Comparison of ENCODE assay signal across 12 mouse cellular contexts in genomic region chr4:98727959-98728347, GRCm38 (mm10). TPM values are rescaled to one million over a fixed set of nuclear protein-coding genes. Genes with fewer than 3 reads are reported as not detected.
DNase-seq lines count a peak whose midpoint lies in the region; ATAC-seq and TF ChIP-seq lines count a peak whose summit lies in the region.
"Had no signal": no experiment of that assay in that cellular context is flagged by ENCODE, and none has a peak within 500 bp of the region (broad histone marks: within the 10 kb centered on the region; RNA-seq: fewer than 3 reads in every experiment).

No protein-coding gene starts in this region.

- no peaks in the 10 kb centered on the region; the same call in 1 of the 2 replicates for H3K4me1 ChIP-seq in heart, embryonic 11.5 days (ENCODE audit: control insufficient read depth, insufficient read depth, low read length)
- peaks cover 2% of the 10 kb centered on the region; the same call in 1 of the 2 replicates for H3K4me1 ChIP-seq in heart, adult 2 months (ENCODE audit: control insufficient read depth, insufficient read depth, low read length)
- peaks cover 9% of the 10 kb centered on the region for H3K4me1 ChIP-seq in hindbrain, embryonic 16.5 days (ENCODE audit: control insufficient read depth, insufficient read depth, low read depth, low read length)
- peaks cover 20% of the 10 kb centered on the region for H3K4me1 ChIP-seq in midbrain, embryonic 15.5 days

- WGBS in heart, embryonic 11.5 days (ENCODE audit: insufficient replicate concordance) = 2% methylated on average over 10 of the region's 10 CpGs
- 9% methylated on average over 10 of the region's 10 CpGs for WGBS in heart, adult 2 months
- WGBS in hindbrain, embryonic 16.5 days = 3% methylated on average over 10 of the region's 10 CpGs
- WGBS in midbrain, embryonic 15.5 days = 2% methylated on average over 10 of the region's 10 CpGs

- TF ChIP-seq POLR2A in heart, adult 2 months (IDR thresholded peaks at IDR 0.05; ENCODE audit: insufficient read depth, low read depth, low read length) = no peak

- H3K4me3 ChIP-seq in heart, embryonic 11.5 days (ENCODE audit: low read depth, low read length) = peak overlapping the region; percentile 38
- H3K4me3 ChIP-seq in heart, adult 2 months = no peak overlapping the region
- H3K4me3 ChIP-seq in hindbrain, embryonic 16.5 days (ENCODE audit: low read length) = peak overlapping the region; percentile 17
- peak overlapping the region; percentile 4; the same call in 1 of the 2 replicates for H3K4me3 ChIP-seq in midbrain, embryonic 15.5 days
- H3K4me3 ChIP-seq: megakaryocyte, embryonic 14.5 days had no signal

- H3K9ac ChIP-seq in heart, embryonic 11.5 days (ENCODE audit: low read depth, low read length) = no peak overlapping the region
- no peak overlapping the region for H3K9ac ChIP-seq in heart, adult 2 months (ENCODE audit: low read depth, low read length)
- no peak overlapping the region for H3K9ac ChIP-seq in hindbrain, embryonic 16.5 days (ENCODE audit: low read depth, low read length)
- no peak overlapping the region for H3K9ac ChIP-seq in midbrain, embryonic 15.5 days

- intact Hi-C loops in heart, adult 2 months (cut with DNase I) = no loop called here

- TF ChIP-seq CTCF in heart, adult 2 months (IDR thresholded peaks at IDR 0.05) = no peak

- no peaks in the 10 kb centered on the region for H3K9me3 ChIP-seq in heart, embryonic 11.5 days (replicated peaks; ENCODE audit: control insufficient read depth, low read length)
- no peaks in the 10 kb centered on the region for H3K9me3 ChIP-seq in hindbrain, embryonic 16.5 days (ENCODE audit: control insufficient read depth, low read length)
- no peaks in the 10 kb centered on the region for H3K9me3 ChIP-seq in midbrain, embryonic 15.5 days

- DNase-seq in heart, adult 2 months = no peak
- DNase-seq in embryo, embryonic 9.5 days (ENCODE audit: extremely low spot score) = peak; percentile 29
- no peak for DNase-seq in adrenal gland, postnatal 10 days
- no peak for DNase-seq in urinary bladder, postnatal 4 days (ENCODE audit: low spot score in 2 of 2)
- DNase-seq in B cell, adult 2 months = no peak
- DNase-seq: kidney, postnatal 36 days had no signal

- H3K4me2 ChIP-seq in heart, embryonic 11.5 days = peak overlapping the region; percentile 69
- H3K4me2 ChIP-seq in hindbrain, embryonic 16.5 days (ENCODE audit: low read length) = peak overlapping the region; percentile 49
- peak overlapping the region; percentile 55 for H3K4me2 ChIP-seq in midbrain, embryonic 15.5 days

- H3K27me3 ChIP-seq in heart, embryonic 11.5 days (ENCODE audit: control insufficient read depth, insufficient read depth, low read length) = peaks cover 16% of the 10 kb centered on the region
- H3K27me3 ChIP-seq in heart, adult 2 months (ENCODE audit: control insufficient read depth, insufficient read depth, low read length) = no peaks in the 10 kb centered on the region; the same call in 1 of the 2 replicates
- peaks cover 10% of the 10 kb centered on the region for H3K27me3 ChIP-seq in hindbrain, embryonic 16.5 days (replicated peaks; ENCODE audit: control insufficient read depth, insufficient read depth, low read length)
- H3K27me3 ChIP-seq in midbrain, embryonic 15.5 days (replicated peaks) = peaks cover 35% of the 10 kb centered on the region

- no peak overlapping the region for H3K27ac ChIP-seq in heart, embryonic 11.5 days (ENCODE audit: low read depth, low read length)
- no peak overlapping the region for H3K27ac ChIP-seq in heart, adult 2 months
- H3K27ac ChIP-seq in hindbrain, embryonic 16.5 days (ENCODE audit: low read depth, low read length) = no peak overlapping the region
- no peak overlapping the region for H3K27ac ChIP-seq in midbrain, embryonic 15.5 days

- no peak for ATAC-seq in heart, embryonic 11.5 days (replicated peaks; ENCODE audit: insufficient number of reproducible peaks, low FRiP score, low TSS enrichment)
- no peak; the same call in 1 of the 2 replicates for ATAC-seq in hindbrain, embryonic 16.5 days
- no peak for ATAC-seq in midbrain, embryonic 15.5 days (replicated peaks)

- TF ChIP-seq EP300 in heart, adult 2 months (IDR thresholded peaks at IDR 0.05; ENCODE audit: insufficient read depth, low read depth, low read length) = no peak

- no peaks in the 10 kb centered on the region for H3K79me2 ChIP-seq in heart, adult 2 months (replicated peaks; ENCODE audit: control insufficient read depth, insufficient read depth, low read length)

- H3K36me3 ChIP-seq in heart, embryonic 11.5 days (ENCODE audit: control insufficient read depth, insufficient read depth, low read length) = no peaks in the 10 kb centered on the region
- H3K36me3 ChIP-seq in heart, adult 2 months (ENCODE audit: control insufficient read depth, insufficient read depth, low read length) = no peaks in the 10 kb centered on the region
- H3K36me3 ChIP-seq in hindbrain, embryonic 16.5 days (ENCODE audit: control insufficient read depth, insufficient read depth, low read length) = no peaks in the 10 kb centered on the region
- no peaks in the 10 kb centered on the region for H3K36me3 ChIP-seq in midbrain, embryonic 15.5 days (replicated peaks)

RNA-seq across cellular contexts. Expression of gene L1td1, which starts 1.4 kb away (rescaled TPM):
- 0.10 and 0.26 TPM in 2 replicates for polyA plus RNA-seq in heart, embryonic 11.5 days (2014; fragmentation: Nextera tagmentation; extraction: Ambion mirVana)
- under 1 TPM in 1 of 2 experiments, not detected in 1; 0.20 TPM for total RNA-seq in heart, adult 2 months (2021)
- 0.15 TPM in 1 of 2 replicates, not detected in the other for polyA plus RNA-seq in heart, adult 2 months (2012; rRNA removed)
- polyA plus RNA-seq in hindbrain, embryonic 16.5 days (2015; fragmentation: Nextera tagmentation; extraction: Ambion mirVana) = 0.17 TPM in 1 of 2 replicates, not detected in the other
- polyA plus RNA-seq in midbrain, embryonic 15.5 days (2015; fragmentation: Nextera tagmentation; extraction: Ambion mirVana) = 0.05 TPM in 1 of 2 replicates, not detected in the other
- not detected for total RNA-seq in adrenal gland, postnatal 10 days (2021)
- total RNA-seq: adrenal gland, postnatal 4 days had no signal
- polyA plus RNA-seq: spleen, adult 2 months had no signal
